Mouse (Mus musculus) ES-E14 (cell line): ENCODE results near the gene Gk2.

Experiments
- CHD2 ChIP-seq: IDR thresholded peaks from 2 replicates; pipeline ENCODE4 v1.6.1; 2014; ENCODE audit warnings: mild to moderate bottlenecking, low read depth, low read length, inconsistent platforms
- ZC3H11A ChIP-seq: IDR thresholded peaks from 2 replicates; pipeline ENCODE4 v1.6.1; 2012; ENCODE audit warnings: low read depth, mild to moderate bottlenecking, inconsistent platforms, low read length, borderline replicate concordance

DNA sequence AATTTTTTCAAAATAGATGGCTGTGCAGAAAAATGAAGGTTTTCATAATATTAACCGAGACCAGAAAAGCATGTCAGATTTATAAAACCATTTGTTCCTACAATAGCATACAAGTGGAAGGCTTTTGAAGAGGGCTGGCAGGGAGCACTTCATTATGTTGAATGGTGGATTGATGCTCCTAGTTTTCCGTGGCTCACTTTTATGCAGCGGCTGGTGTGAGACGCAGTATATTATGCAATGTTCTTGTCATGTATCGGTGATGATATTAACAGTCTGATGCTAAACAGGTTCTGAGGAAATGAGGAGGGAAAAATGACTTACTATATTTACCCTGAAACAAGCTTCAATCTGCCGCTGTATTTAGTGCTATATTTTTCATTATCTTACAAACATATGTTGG lies 46.6 kb downstream of the Gk2 start:
- no peak for TF ChIP-seq CHD2
- no peak for TF ChIP-seq ZC3H11A
